Mouse (Mus musculus): Measurements from ENCODE around the gene Tbc1d8.

Gene Tbc1d8

GRCm38 (mm10) chr1:39479254-39479653 is 699 bp upstream of the Tbc1d8 start:
- in situ Hi-C loops (cut with MboI, MseI): no loop called here

- in situ Hi-C loops (cut with MboI, MseI): no loop called here
Measured at GRCm38 (mm10) chr1:39478896-39479200, 293 bp upstream of the Tbc1d8 start.

GRCm38 (mm10) chr1:39477064-39477463 is 1.5 kb downstream of the Tbc1d8 start:
- in situ Hi-C loops (cut with MboI, MseI): no loop called here

GRCm38 (mm10) chr1:39476341-39476740 is 2.2 kb downstream of the Tbc1d8 start:
- in situ Hi-C loops (cut with MboI, MseI): no loop called here

GRCm38 (mm10) chr1:39474516-39474915 is 4.0 kb downstream of the Tbc1d8 start:
- in situ Hi-C loops (cut with MboI, MseI): no loop called here

GRCm38 (mm10) chr1:39471298-39471902 is 7.2 kb downstream of the Tbc1d8 start:
- in situ Hi-C loops (cut with MboI, MseI): no loop called here

GRCm38 (mm10) chr1:39468982-39469381 is 9.6 kb downstream of the Tbc1d8 start:
- in situ Hi-C loops (cut with MboI, MseI): no loop called here

- in situ Hi-C loops (cut with MboI, MseI): no loop called here
Measured at GRCm38 (mm10) chr1:39466526-39466925, 12.0 kb downstream of the Tbc1d8 start.

- in situ Hi-C loops (cut with MboI, MseI): no loop called here
Measured at GRCm38 (mm10) chr1:39464760-39465159, 13.8 kb downstream of the Tbc1d8 start.

GRCm38 (mm10) chr1:39462937-39463444 is 15.6 kb downstream of the Tbc1d8 start:
- in situ Hi-C loops (cut with MboI, MseI): no loop called here

- in situ Hi-C loops (cut with MboI, MseI): no loop called here
Measured at GRCm38 (mm10) chr1:39462036-39462435, 16.5 kb downstream of the Tbc1d8 start.

- in situ Hi-C loops (cut with MboI, MseI): no loop called here
Measured at GRCm38 (mm10) chr1:39460495-39460894, 18.1 kb downstream of the Tbc1d8 start.

- in situ Hi-C loops (cut with MboI, MseI): no loop called here
Measured at GRCm38 (mm10) chr1:39457887-39458874, 20.4 kb downstream of the Tbc1d8 start.

GRCm38 (mm10) chr1:39456421-39456853 is 22.1 kb downstream of the Tbc1d8 start:
- in situ Hi-C loops (cut with MboI, MseI): no loop called here

GRCm38 (mm10) chr1:39455350-39456023 is 23.1 kb downstream of the Tbc1d8 start:
- in situ Hi-C loops (cut with MboI, MseI): no loop called here

GRCm38 (mm10) chr1:39454783-39455175 is 23.8 kb downstream of the Tbc1d8 start:
- in situ Hi-C loops (cut with MboI, MseI): no loop called here

- in situ Hi-C loops (cut with MboI, MseI): no loop called here
Measured at GRCm38 (mm10) chr1:39454108-39454782, 24.3 kb downstream of the Tbc1d8 start.

GRCm38 (mm10) chr1:39452203-39452602 is 26.4 kb downstream of the Tbc1d8 start:
- in situ Hi-C loops (cut with MboI, MseI): no loop called here

- in situ Hi-C loops (cut with MboI, MseI): no loop called here
Measured at GRCm38 (mm10) chr1:39450069-39450728, 28.4 kb downstream of the Tbc1d8 start.

- in situ Hi-C loops (cut with MboI, MseI): loop anchor here (25.0 kb wide), 1 partner anchor 1237 kb away; no protein-coding TSS in a partner anchor
Measured at GRCm38 (mm10) chr1:39449251-39449790, 29.2 kb downstream of the Tbc1d8 start.

GRCm38 (mm10) chr1:39448819-39449218 is 29.7 kb downstream of the Tbc1d8 start:
- in situ Hi-C loops (cut with MboI, MseI): loop anchor here (25.0 kb wide), 1 partner anchor 1237 kb away; no protein-coding TSS in a partner anchor
